Mouse (Mus musculus): ENCODE measurements around the gene Cc2d1b.

The Cc2d1b gene

DNA sequence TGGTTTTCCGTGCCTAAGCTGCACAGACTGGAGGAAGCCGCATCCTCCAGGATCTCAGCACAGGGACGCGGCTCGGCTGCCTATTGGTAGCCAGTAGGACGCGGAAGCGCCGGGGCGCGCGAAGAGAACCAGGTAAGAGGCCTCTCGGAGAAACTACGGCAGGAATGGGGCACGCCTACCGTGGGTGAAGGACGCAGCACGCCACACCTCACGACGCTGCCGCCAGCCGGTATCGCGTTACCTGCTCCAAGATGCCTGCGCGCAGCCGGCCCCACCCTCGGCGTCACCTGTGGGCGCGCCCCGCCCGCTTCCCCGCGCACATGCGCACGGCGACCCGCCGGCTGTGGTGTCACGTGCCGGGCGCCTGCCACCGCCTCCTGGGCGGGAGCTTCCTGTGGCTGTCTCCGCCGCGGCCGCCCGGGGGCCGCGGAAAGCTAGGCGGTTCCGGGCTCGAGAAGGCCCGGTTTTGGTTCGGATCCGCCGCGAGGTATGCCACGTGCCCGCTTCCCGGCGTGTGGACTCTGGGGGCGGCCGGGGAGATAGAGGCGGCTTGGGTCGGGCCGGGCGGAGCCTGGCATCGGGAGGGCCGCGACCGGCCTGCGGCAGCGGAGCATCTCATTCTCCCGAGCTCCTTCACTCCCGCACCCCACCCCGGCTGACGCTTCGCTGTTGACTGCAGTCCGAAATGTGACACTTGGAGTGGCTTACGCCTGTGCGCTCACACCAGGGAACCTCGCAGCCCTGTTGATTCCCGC lies at the start of gene Cc2d1b:
Gene Cc2d1b (plus strand): TSS at position 354 of the 755 bp plus-strand sequence.
- in situ Hi-C loops (cut with MboI; ENCODE audit: low pct_unique_long_range_greater_than_20kb in 1 of 2, low sequenced_read_pairs in 2 of 2, unreplicated experiment in 1 of 2): loop anchor here in 1 of 2 experiments (25.0 kb wide), 1 partner anchor 282 kb away; the partner anchor contains the start of gene Coa7

DNA sequence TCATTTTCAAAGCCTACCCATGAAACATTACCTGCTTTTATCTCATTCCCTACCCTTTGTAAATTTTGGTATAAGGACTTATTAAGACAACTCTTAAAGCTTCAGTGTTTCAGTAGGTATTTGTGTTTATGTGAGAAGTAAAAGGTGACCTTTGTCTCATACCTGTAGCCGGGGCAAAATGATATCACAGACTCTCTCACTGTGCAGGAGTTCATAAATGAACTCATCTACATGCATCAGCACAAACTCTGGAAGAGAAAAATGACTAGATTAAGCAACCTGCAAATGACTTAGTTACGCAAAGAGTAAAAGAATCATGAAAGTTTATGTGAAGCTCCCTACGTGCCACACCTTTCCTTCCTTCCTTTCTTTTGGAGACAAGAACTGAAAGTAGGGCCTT lies 47.1 kb upstream of the Cc2d1b start:
- in situ Hi-C loops (cut with MboI; ENCODE audit: low pct_unique_long_range_greater_than_20kb in 1 of 2, low sequenced_read_pairs in 2 of 2, unreplicated experiment in 1 of 2): no loop called here

DNA sequence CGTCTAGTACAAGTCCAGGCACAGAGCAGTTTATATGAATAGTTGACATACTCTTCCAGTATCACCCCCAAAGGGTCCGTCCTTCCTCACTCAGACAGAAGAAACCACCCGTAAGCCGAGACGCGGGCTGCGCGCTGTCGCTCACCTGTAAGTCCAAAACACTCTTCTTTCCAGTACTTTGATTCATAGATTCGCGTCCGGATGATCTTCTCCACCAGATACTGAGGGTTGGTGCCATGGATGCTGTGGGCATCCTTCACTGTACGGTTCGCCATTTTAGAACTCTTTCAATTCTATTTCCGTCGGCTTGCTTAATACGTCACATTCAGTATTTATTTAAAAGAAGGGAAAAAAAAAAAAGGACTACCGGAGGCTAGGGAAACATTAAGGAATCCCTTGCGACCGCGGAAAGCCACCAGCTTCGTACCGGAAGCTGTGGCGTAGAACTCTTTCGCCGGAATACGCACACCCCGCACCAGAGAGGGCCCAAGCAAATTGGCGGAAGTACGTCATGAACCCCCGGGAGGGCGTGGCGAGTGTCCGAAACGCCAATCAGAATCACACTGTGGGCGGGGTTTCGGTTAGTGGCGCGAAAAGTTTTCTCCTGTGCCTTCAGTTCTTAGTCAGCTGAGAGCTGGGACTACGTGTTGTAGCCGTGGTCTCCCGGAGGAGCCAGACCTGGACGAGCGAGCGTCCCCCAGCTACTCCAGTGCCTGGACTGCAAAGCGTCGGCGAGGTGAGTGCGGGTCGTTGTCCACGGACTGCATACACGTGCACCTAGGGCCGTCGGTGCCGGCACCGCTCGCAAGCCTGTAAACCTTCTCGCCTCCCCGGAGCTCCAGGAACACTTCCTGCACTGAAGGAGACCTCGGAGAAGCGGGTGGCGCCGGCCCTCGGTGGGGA lies 40.6 kb upstream of the Cc2d1b start, which contains the start of the genes Prpf38a and Orc1:
Gene Prpf38a (minus strand): TSS at position 497 of the 903 bp plus-strand sequence.
Gene Orc1 (plus strand): TSS at position 584 of the 903 bp plus-strand sequence.
- in situ Hi-C loops (cut with MboI; ENCODE audit: low pct_unique_long_range_greater_than_20kb in 1 of 2, low sequenced_read_pairs in 2 of 2, unreplicated experiment in 1 of 2): no loop called here

DNA sequence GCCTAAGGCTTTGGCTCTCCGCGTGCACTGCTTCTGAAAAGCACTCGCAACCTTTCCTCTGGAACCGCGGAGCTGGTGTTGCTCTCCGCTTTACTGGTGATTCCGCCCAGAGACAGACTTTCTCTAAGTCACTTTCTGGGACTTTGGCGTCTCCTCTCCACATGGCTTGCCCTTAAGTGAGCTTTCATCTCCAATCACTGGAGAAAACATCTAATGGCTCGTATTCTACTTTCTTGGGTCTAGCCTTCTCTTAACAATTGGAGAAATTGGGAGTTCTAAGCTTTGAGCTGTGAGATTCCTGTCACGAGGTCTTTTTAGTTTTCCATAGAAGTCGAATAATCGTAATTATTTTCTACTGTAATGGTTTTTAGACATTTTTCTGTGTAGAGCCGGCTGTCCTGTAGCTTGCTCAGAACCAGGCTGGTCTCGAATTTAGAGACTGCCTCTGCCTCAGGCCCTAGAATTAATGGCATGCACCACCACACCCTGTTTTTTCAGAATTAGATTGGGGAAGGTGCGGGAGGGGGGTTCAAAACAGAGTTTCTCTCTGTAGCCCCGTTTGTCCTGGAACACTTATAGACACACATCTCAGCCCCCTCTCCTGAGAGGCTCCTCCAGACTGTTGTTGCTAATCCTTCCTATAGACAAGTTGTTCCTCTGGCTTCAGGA lies 39.9 kb upstream of the Cc2d1b start:
- in situ Hi-C loops (cut with MboI; ENCODE audit: low pct_unique_long_range_greater_than_20kb in 1 of 2, low sequenced_read_pairs in 2 of 2, unreplicated experiment in 1 of 2): no loop called here

DNA sequence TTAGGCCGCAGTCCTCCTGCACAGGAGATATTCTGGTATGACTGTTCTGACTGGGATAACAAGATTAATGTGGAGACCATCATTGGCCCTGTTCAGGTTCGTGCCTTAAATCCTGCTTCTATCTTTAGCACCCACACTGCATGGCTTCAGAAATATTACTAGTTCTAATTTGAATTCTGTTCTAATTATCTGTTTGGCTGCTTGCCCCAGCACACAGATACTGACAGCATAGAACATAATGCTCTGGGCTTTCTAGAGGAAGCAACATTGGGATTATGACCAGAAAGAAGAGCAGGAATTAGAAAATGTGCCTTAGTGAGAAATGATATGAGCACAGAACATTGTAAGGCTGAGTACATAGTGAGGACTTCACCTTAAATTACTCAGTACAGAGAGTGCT lies 26.4 kb upstream of the Cc2d1b start:
- in situ Hi-C loops (cut with MboI; ENCODE audit: low pct_unique_long_range_greater_than_20kb in 1 of 2, low sequenced_read_pairs in 2 of 2, unreplicated experiment in 1 of 2): no loop called here

DNA sequence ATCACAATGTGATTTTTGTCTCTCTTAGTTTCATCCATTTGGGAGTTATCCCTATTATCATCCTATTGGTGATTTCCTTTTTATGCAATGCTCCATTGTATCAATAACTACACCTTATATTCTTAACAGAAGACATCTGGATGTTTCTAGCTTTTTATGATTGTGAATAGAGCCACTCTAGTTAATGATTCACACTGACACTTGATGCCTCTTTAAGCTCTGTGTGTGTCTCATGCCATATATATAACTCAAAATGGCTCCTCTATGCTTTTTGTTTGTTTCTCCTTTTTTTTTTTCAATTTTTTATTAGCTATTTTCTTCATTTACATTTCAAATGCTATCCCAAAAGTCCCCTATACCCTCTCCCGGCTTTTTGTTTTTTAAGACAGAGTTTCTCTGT lies 24.0 kb upstream of the Cc2d1b start:
- in situ Hi-C loops (cut with MboI; ENCODE audit: low pct_unique_long_range_greater_than_20kb in 1 of 2, low sequenced_read_pairs in 2 of 2, unreplicated experiment in 1 of 2): no loop called here

DNA sequence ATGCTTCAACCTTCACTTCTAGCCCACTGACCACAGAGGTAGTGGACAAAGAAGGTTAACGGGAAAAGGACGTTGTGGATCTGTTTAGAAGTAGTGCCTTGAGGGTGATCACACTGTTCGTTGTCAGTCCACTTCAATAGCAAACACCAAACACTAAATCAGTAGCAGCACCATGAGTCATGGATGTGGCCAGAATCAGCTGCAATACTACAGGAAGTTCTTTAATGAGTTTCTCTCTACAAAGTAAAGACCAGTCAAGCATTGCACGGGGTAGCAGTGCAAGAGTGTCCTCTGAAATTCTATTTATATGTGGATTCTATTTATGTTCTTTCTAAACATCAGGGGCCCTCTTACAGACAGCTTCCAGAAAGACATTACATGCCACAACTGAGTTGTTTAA lies 21.4 kb upstream of the Cc2d1b start:
- in situ Hi-C loops (cut with MboI; ENCODE audit: low pct_unique_long_range_greater_than_20kb in 1 of 2, low sequenced_read_pairs in 2 of 2, unreplicated experiment in 1 of 2): no loop called here

DNA sequence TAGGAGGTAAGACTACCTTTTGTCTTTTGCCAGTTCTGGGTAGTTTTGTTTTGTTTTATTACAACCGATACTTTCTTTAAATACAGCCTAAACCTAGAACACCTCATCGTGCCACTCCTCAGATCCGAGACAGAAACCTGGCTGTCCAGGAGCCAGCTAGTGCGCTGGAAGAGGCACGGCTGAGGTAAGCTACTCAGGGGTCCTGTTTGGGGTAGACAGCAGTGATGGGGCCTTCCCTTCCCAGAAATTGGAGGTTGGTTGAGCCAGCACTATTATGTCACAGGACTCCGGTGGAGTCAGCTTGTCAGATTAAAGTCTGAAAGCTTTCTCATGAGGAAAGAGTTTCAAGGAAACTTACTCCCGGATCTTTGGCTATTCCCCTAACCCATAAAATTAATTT lies 17.9 kb upstream of the Cc2d1b start:
- in situ Hi-C loops (cut with MboI; ENCODE audit: low pct_unique_long_range_greater_than_20kb in 1 of 2, low sequenced_read_pairs in 2 of 2, unreplicated experiment in 1 of 2): loop anchor here in 1 of 2 experiments (25.0 kb wide), 1 partner anchor 265 kb away; the partner anchor contains the start of gene Coa7

DNA sequence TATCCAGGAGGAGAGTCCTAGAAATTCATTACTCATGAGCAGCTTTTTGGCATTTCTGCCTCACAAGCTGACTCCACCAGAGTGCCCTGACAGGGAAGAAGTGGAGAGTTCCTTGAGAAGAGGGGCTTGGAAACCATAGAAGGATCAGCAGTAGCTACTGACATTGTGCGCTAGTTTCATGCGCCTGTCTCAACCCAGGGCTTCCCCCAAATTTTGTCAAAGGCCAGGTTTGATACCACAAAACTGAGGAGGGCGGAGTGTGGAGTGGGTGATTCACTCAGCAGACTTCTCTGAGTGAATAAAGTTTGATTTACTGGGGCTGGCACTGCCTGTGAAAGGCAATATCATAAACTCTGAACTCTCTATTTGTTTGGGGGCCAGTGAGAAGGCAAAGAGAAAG lies 11.1 kb upstream of the Cc2d1b start:
- in situ Hi-C loops (cut with MboI; ENCODE audit: low pct_unique_long_range_greater_than_20kb in 1 of 2, low sequenced_read_pairs in 2 of 2, unreplicated experiment in 1 of 2): loop anchor here (5.0 to 25.0 kb wide), 3 partner anchors 41 to 271 kb away; partner anchors contain the start of gene Coa7 (in 1 of the 2)

DNA sequence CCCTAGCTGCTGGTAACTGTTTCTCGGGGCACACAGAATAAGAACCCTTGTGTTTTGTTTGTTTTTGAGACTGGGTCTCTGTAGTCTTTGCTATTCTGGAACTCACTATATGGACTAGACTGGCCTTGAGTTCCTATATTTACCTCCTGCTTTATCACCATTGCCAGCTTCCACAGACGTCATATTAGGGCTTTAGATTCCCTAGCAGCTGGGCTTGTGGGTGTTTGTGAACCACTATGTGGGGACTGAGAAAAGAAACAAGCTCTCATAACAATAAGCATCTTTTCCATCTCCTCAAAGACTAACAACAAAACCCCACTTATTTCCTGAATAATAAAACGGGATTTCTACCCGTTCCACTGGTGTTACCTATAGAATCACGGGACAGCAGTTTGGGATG lies 8.8 kb upstream of the Cc2d1b start:
- in situ Hi-C loops (cut with MboI; ENCODE audit: low pct_unique_long_range_greater_than_20kb in 1 of 2, low sequenced_read_pairs in 2 of 2, unreplicated experiment in 1 of 2): loop anchor here in 1 of 2 experiments (25.0 kb wide), 1 partner anchor 274 kb away; the partner anchor contains the start of gene Coa7

DNA sequence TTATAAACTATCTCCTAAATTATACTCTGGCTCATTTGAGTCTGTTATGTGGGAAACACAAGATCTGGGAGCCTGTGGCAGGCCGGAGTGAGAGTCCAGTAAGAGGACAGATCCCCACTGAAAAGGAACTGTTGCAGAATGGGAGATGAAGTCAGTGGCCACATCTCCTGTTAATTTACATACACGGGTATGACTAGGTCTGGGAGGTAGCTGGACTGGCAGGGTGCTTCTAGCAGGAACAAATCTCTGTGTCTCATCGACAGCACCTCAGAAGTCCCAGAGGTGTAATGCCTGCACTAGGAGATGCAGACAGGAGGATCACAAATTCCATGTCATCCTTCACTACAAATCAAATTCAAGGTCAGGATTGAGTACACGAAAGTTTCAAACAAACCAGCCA lies 1.2 kb upstream of the Cc2d1b start:
- in situ Hi-C loops (cut with MboI; ENCODE audit: low pct_unique_long_range_greater_than_20kb in 1 of 2, low sequenced_read_pairs in 2 of 2, unreplicated experiment in 1 of 2): loop anchor here in 1 of 2 experiments (25.0 kb wide), 1 partner anchor 281 kb away; the partner anchor contains the start of gene Coa7

DNA sequence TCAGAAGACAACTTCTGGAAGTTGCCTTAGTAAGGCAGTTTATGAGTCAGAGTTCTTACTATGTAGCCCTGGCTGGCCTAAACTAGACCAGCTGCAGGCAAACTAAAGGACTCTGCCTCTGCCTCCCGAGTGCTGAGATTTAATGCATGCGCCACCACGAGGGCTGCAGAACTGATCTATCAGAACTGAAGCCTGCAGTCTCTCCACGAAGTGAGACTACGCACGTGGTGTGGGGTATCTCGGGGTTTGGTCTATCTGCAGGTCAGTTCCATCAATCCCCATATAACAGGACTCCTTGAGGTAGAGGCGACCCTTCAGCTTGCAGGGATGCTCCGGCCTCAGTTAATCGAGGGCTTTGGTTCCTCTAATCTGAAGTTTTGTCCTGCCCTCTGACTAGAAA lies 575 bp upstream of the Cc2d1b start:
- in situ Hi-C loops (cut with MboI; ENCODE audit: low pct_unique_long_range_greater_than_20kb in 1 of 2, low sequenced_read_pairs in 2 of 2, unreplicated experiment in 1 of 2): loop anchor here in 1 of 2 experiments (25.0 kb wide), 1 partner anchor 282 kb away; the partner anchor contains the start of gene Coa7

DNA sequence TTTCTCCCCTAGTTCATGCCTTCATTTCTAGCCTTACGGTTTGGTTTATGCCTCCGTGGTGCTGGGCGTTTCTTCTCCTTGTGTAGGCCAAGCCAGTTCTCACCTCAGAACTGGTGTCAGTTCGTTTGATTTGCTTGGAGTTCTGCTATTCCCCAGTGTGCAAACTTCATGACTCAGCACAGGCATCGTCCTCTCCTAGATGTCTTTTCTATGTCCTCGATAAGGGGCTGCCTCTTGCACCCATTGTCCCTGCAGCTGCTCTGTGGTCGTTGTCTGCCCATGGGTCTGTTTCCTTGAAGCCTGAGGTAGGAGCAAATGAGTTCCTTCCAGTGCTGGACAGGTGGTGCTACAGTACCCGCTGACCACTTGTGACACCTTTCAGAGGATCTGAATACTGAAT lies 796 bp downstream of the Cc2d1b start:
- in situ Hi-C loops (cut with MboI; ENCODE audit: low pct_unique_long_range_greater_than_20kb in 1 of 2, low sequenced_read_pairs in 2 of 2, unreplicated experiment in 1 of 2): loop anchor here in 1 of 2 experiments (25.0 kb wide), 1 partner anchor 283 kb away; the partner anchor contains the start of gene Coa7

DNA sequence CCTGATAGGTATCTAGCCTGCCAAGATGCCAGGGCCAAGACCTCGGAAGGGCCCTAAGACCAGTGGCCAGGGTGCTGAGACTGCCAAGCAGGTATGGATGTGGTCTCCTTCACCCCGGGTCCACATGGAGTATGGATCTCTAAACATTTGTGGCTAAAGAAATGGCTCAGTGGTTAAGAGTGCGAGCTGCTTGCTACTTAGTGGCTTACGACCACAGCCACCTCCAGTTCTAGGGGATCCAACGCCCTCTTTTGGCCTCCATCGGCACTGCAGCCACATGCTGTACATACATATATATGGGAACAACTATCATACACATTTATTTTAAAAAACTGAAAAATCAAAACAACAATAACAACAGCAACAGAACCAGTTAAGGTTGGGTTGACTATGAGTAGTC lies 1.8 kb downstream of the Cc2d1b start:
- in situ Hi-C loops (cut with MboI; ENCODE audit: low pct_unique_long_range_greater_than_20kb in 1 of 2, low sequenced_read_pairs in 2 of 2, unreplicated experiment in 1 of 2): loop anchor here in 1 of 2 experiments (25.0 kb wide), 1 partner anchor 284 kb away; the partner anchor contains the start of gene Coa7

DNA sequence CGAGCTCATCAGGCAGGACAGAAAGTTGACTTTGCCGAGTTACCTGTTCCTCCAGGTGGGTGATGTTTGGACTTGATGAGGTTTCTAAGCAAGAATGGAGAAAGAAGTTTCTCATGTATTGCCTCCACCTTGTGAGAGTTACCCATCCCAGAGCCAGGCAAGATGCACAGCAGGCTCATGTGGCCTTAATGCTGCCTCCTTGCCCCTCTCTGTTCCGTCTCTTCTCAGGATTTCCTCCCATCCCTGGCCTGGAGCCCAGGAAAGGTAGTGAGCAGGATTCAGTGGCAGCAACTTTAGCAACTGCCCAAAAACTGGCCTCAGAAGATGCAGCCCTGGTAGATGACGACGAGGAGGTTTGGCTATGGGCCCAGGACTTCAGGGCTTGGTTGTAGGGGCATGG lies 7.3 kb downstream of the Cc2d1b start:
- in situ Hi-C loops (cut with MboI; ENCODE audit: low pct_unique_long_range_greater_than_20kb in 1 of 2, low sequenced_read_pairs in 2 of 2, unreplicated experiment in 1 of 2): no loop called here

DNA sequence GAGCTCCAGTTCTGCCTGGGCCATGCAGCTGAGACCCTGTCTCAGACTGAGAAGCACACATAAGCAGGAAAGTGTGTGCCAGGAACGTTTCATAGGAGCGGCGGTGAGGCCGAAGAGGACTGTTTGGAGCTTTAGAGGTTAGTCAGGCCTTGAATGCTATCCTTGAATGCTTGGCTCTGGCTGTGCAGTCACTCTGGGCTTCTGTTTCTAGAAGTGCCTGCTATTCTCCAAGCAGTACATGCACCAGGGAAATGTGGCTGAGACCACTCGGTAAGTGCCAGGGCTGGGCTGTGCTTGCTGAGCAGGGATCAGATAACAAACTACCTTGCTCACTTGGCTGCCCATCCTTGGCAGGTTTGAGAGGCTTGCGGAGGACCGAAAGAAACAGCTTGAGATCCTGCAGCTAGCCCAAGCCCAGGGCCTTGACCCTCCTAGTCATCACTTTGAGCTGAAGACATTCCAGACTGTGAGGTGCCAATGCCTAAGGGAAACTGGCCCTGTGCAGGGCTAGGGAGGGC lies 9.7 kb downstream of the Cc2d1b start:
- in situ Hi-C loops (cut with MboI; ENCODE audit: low pct_unique_long_range_greater_than_20kb in 1 of 2, low sequenced_read_pairs in 2 of 2, unreplicated experiment in 1 of 2): no loop called here

DNA sequence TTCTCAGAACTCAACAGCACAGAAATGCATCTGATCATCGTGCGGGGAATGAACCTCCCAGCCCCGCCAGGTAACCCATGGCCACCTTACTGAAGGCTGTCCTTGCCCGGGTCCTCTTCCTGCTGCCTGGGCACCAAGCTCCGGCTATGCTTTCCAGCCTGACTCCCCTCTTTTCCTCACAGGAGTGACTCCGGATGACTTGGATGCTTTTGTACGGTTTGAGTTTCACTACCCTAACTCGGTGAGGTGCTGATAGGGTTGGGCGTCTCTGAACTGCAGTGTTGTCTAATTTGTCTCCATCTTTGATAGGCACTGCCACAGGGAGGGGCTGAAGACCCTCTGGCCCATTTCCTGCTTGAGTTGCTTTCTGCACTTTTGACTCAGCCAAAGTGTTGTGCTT lies 10.4 kb downstream of the Cc2d1b start:
- in situ Hi-C loops (cut with MboI; ENCODE audit: low pct_unique_long_range_greater_than_20kb in 1 of 2, low sequenced_read_pairs in 2 of 2, unreplicated experiment in 1 of 2): no loop called here

DNA sequence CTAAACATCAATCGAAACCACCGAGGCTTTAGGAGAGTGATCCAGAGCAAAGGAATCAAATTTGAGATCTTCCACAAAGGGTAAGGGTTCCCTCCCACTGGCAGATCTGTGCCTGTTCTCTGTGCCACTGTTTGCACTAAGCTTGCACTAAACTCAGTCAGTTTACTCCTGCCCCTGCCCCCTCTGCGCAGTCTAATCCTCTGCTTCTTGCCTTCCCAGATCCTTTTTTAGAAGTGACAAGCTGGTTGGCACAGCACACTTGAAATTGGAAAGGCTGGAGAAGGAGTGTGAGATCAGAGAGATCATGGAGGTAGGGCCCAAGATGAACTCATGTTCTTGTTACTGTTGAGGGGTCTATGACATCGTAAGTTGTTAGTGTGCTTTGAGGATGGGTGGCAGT lies 11.9 kb downstream of the Cc2d1b start:
- in situ Hi-C loops (cut with MboI; ENCODE audit: low pct_unique_long_range_greater_than_20kb in 1 of 2, low sequenced_read_pairs in 2 of 2, unreplicated experiment in 1 of 2): no loop called here

Measured in mouse embryonic stem cell (cell line).